Mouse (Mus musculus) c-Kit-negative CD71-positive TER-119-positive erythroid progenitor cells, embryonic 14.5 days (primary cell): ENCODE measurements around the gene Olfr1115.
"Not testable (repeated sequence)": the region's sequence is repeated elsewhere in the genome, so short reads cannot be mapped to it uniquely, and the experiment has no call there.

Experiments
- DNase-seq: peaks from one replicate; pipeline ENCODE4 v3.0.0-alpha.2; 2013; ENCODE audit warnings: low read depth, low spot score

The Olfr1115 gene

GRCm38 (mm10) chr2:87247713-87248112 is at the start of gene Olfr1115:
Gene Olfr1115, plus strand, starts transcription at chr2:87248013.
- DNase-seq, result no peak

- DNase-seq, result no peak
Observed at GRCm38 (mm10) chr2:87208670-87209069, 39.1 kb upstream of the Olfr1115 start, which contains the start of gene Olfr1113. Gene Olfr1113, plus strand, starts transcription at chr2:87208970.

GRCm38 (mm10) chr2:87267234-87267633 is 19.4 kb downstream of the Olfr1115 start, which contains the start of gene Olfr1116:
Gene Olfr1116, plus strand, starts transcription at chr2:87267534.
- DNase-seq, result no peak

GRCm38 (mm10) chr2:87293977-87294376 is 46.2 kb downstream of the Olfr1115 start:
- not testable (repeated sequence) for DNase-seq
